Mouse (Mus musculus) neutrophil, adult 83 days (primary cell): ENCODE results near the gene Mapk9. TPM values are rescaled to one million over a fixed set of nuclear protein-coding genes. Genes with fewer than 3 reads are reported as not detected.

ENCODE experiments used
- total RNA-seq, 2 experiments: library from RNA; stranded (reverse); gene quantifications; one replicate each; pipeline ENCODE4 v1.2.4; 2023

Mapk9 gene
- total RNA-seq = 10 to 100 TPM; 25.2 to 31.1 TPM

DNA sequence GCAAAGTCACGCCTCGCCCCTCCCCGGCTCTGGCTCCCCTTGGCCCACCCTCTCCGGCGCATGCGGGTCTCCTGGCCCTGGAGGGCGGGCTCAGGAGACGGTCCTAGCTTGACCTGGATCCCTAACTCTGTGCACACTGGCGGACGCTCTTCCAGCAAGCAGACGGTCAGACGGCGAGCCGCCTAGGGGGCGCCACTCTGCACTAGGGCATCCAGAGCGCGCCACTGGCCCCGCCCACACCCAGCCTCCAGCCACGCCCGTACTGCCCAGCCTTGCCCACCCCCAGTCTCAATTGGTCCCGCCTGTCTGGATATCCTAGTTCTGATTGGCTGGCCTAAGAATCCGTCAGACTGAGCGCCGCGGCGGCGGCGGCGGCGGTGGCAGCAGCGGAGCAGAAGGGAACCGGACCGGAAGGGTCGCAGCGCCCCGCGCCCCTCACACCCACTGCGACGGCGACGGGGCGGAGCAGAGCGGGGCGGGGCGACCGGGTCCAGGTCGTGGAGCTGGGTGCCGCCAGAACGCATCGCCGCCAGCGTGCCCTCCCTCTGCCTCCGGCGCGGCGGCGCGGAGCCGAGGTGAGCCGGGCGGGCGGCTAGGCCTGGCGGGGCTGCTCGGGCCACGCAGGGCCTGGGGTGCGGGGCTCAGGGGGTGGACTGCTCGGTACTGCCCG lies at the start of gene Mapk9:
Gene Mapk9 (plus strand): TSS at position 351 of the 670 bp plus-strand sequence.

DNA sequence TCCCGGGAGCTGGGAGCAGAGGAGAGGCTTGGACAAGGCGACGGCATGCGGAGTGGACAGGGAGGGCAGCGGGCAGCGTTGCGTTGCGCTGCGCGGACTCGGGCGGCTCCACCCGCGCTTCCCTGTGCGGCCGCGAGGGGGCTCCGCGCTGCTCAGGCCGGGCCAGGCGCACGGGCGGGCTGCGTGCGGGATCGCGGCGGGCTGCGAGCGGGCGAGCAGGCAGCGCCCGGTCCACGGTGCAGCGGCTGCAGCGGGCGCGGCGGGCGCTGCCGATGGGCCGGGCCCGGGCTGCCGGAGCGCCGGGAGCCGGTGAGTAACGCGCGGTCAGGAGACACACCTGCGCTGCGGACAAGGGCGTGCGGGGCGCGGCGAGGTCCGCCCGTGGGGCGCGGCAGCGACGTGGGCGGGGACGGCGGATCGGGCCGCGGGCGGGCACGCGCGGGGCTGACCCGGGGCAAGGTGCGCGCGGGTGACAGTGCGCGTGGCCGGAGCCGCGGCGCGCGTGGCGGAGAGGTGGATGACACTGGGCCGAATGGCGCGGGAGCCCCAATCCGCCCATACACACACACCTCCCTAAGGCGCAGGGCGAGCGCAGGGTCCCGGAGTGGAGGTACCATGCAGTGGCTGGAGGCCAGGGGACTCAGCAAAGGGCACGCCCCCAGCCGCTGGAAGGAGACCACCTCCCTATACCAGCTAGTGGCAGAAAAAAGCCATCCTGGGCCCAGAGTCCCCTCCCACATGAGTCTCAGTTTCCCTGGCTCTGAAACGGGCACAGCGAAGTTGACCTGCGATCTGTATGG lies 55.3 kb downstream of the Mapk9 start, which contains the start of gene Rasgef1c:
Gene Rasgef1c (plus strand): TSS at position 177 of the 800 bp plus-strand sequence.

Other genes starting within 250 kb of the Mapk9 start
- under 1 TPM; 0.04 to 0.20 TPM for gene Flt4, start 237.5 kb upstream of the Mapk9 start, total RNA-seq
- gene Scgb3a1, start 183.1 kb upstream of the Mapk9 start, total RNA-seq = not detected
- gene Cnot6, start 134.0 kb upstream of the Mapk9 start, total RNA-seq = 10 to 100 TPM; 52.4 to 56.5 TPM
- under 1 TPM in 1 of 2 experiments, not detected in 1; 0.13 TPM for gene Gfpt2, start 52.6 kb upstream of the Mapk9 start, total RNA-seq
- gene Rasgef1c, start 55.1 kb downstream of the Mapk9 start, total RNA-seq = not detected
- gene Rnf130, start 178.6 kb downstream of the Mapk9 start, total RNA-seq = 100 to 1,000 TPM; 233 to 245 TPM